Mouse (Mus musculus) forebrain, embryonic 16.5 days (tissue): ENCODE measurements around the gene Hcfc2. TPM values are rescaled to one million over a fixed set of nuclear protein-coding genes. Genes with fewer than 3 reads are reported as not detected.

Experiments
- ATAC-seq: fragments of 200-750 bp; cut with Nextera tagmentation; 2 replicates; pipeline ENCODE4 v1.8.0; 2017; ENCODE audit warnings: mild to moderate bottlenecking, moderate library complexity
- H3K27ac ChIP-seq: fragments of 300-500 bp; sonication (generic); 2 replicates; pipeline ENCODE4 v1.5.1; 2014; ENCODE audit warnings: low read length, control low read depth
- H3K27me3 ChIP-seq: fragments of 300-500 bp; sonication (generic); replicated peaks from 2 replicates; pipeline ENCODE4 v1.6.1; 2014; ENCODE audit warnings: low read length; ENCODE audit not compliant: control insufficient read depth, insufficient read depth
- H3K36me3 ChIP-seq: fragments of 300-500 bp; sonication (generic); 2 replicates; pipeline ENCODE4 v1.6.1; 2014; ENCODE audit not compliant: control insufficient read depth, insufficient read depth
- H3K4me1 ChIP-seq: fragments of 300-500 bp; sonication (generic); replicated peaks from 2 replicates; pipeline ENCODE4 v1.6.1; 2014; ENCODE audit warnings: low read length; ENCODE audit not compliant: control insufficient read depth, insufficient read depth
- H3K4me2 ChIP-seq: fragments of 300-500 bp; sonication (generic); 2 replicates; pipeline ENCODE4 v1.6.1; 2014; ENCODE audit warnings: mild to moderate bottlenecking, low read length, control low read depth
- H3K4me3 ChIP-seq: fragments of 300-500 bp; sonication (generic); replicated peaks from 2 replicates; pipeline ENCODE4 v1.5.1; 2014; ENCODE audit warnings: mild to moderate bottlenecking, low read length, control low read depth
- H3K9ac ChIP-seq: fragments of 300-500 bp; sonication (generic); replicated peaks from 2 replicates; pipeline ENCODE4 v1.6.1; 2014; ENCODE audit warnings: low read depth, low read length, control low read depth
- H3K9me3 ChIP-seq: fragments of 300-500 bp; sonication (generic); 2 replicates; pipeline ENCODE4 v1.6.1; 2016; ENCODE audit warnings: low read length; ENCODE audit not compliant: control insufficient read depth
- WGBS: fragments of 180-500 bp; shearing (Covaris S2); extraction: QIAGEN DNeasy Blood & Tissue Kit; methylation state at CpG from one replicate; pipeline ENCODE4 v1.1.7; 2014; 5-methylcytosine and 5-hydroxymethylcytosine counted together
- polyA plus RNA-seq: library from polyadenylated mRNA; unstranded; fragments of >200 nt; fragmentation: Nextera tagmentation; extraction: Ambion mirVana; gene quantifications from 2 replicates; pipeline ENCODE4 v1.2.1, GENCODE M21; 2015

The Hcfc2 gene
- polyA plus RNA-seq, 1 experiment from 2014 or later, result 54.6 TPM

- 88% methylated on average over 3 of the region's 3 CpGs for WGBS
- no peak overlapping the region for H3K27ac ChIP-seq
- no peak overlapping the region for H3K4me3 ChIP-seq
- no peak for ATAC-seq
- H3K4me2 ChIP-seq, result no peak overlapping the region
- peaks cover 15% of the 10 kb centered on the region for H3K4me1 ChIP-seq
- no peaks in the 10 kb centered on the region for H3K27me3 ChIP-seq
- H3K36me3 ChIP-seq, result no peaks in the 10 kb centered on the region
- H3K9me3 ChIP-seq, result no peaks in the 10 kb centered on the region
- no peak overlapping the region for H3K9ac ChIP-seq
Observed at GRCm38 (mm10) chr10:82697305-82697898, 1.4 kb downstream of the Hcfc2 start.

GRCm38 (mm10) chr10:82698712-82699261, 2.8 kb downstream of the Hcfc2 start:
- Histone ChIP-seq H3K9ac (peak overlapping the region; percentile 88), H3K4me2 (peak overlapping the region; percentile 67), H3K4me1 (peaks cover 15% of the 10 kb centered on the region), H3K9me3 (no peaks in the 10 kb centered on the region), H3K4me3 (peak overlapping the region; percentile 94), H3K27ac (peak overlapping the region; percentile 69), H3K36me3 (no peaks in the 10 kb centered on the region), H3K27me3 (no peaks in the 10 kb centered on the region)
- WGBS, result under 1% methylated on average over 29 of the region's 42 CpGs
- peak; percentile 96 for ATAC-seq

GRCm38 (mm10) chr10:82699296-82699941, 3.5 kb downstream of the Hcfc2 start:
- H3K4me3 ChIP-seq, result peak overlapping the region; percentile 94
- no peaks in the 10 kb centered on the region for H3K27me3 ChIP-seq
- no peaks in the 10 kb centered on the region for H3K9me3 ChIP-seq
- ATAC-seq, result peak; percentile 70
- peaks cover 2% of the 10 kb centered on the region; the same call in 1 of the 2 replicates for H3K36me3 ChIP-seq
- H3K9ac ChIP-seq, result peak overlapping the region; percentile 88
- WGBS, result under 1% methylated on average over 54 of the region's 59 CpGs
- peak overlapping the region; percentile 58 for H3K27ac ChIP-seq
- peaks cover 15% of the 10 kb centered on the region for H3K4me1 ChIP-seq
- H3K4me2 ChIP-seq, result peak overlapping the region; percentile 67

GRCm38 (mm10) chr10:82741354-82741753, 45.4 kb downstream of the Hcfc2 start:
- no peak overlapping the region for H3K4me2 ChIP-seq
- ATAC-seq, result no peak
- H3K4me3 ChIP-seq, result no peak overlapping the region
- no peaks in the 10 kb centered on the region for H3K27me3 ChIP-seq
- 61% methylated on average over 8 of the region's 8 CpGs for WGBS
- no peak overlapping the region for H3K9ac ChIP-seq
- no peak overlapping the region for H3K27ac ChIP-seq
- 0 out of 2 replicates have a peak, but pooled peaks cover 9% of the 10 kb centered on the region for H3K36me3 ChIP-seq
- no peaks in the 10 kb centered on the region for H3K4me1 ChIP-seq
- no peaks in the 10 kb centered on the region for H3K9me3 ChIP-seq

GRCm38 (mm10) chr10:82741876-82742275, 45.9 kb downstream of the Hcfc2 start:
- Histone ChIP-seq H3K9me3 (no peaks in the 10 kb centered on the region), H3K4me1 (no peaks in the 10 kb centered on the region), H3K4me2 (no peak overlapping the region), H3K36me3 (0 out of 2 replicates have a peak, but pooled peaks cover 9% of the 10 kb centered on the region), H3K27ac (no peak overlapping the region), H3K27me3 (no peaks in the 10 kb centered on the region), H3K4me3 (no peak overlapping the region), H3K9ac (no peak overlapping the region)
- no peak for ATAC-seq
- 87% methylated on average over 4 of the region's 4 CpGs for WGBS

GRCm38 (mm10) chr10:82742578-82742977, 46.6 kb downstream of the Hcfc2 start:
- Histone ChIP-seq H3K27ac (no peak overlapping the region), H3K4me2 (no peak overlapping the region), H3K4me1 (no peaks in the 10 kb centered on the region), H3K36me3 (peaks cover 14% of the 10 kb centered on the region), H3K9ac (no peak overlapping the region), H3K9me3 (no peaks in the 10 kb centered on the region), H3K27me3 (no peaks in the 10 kb centered on the region), H3K4me3 (no peak overlapping the region)
- WGBS, result 61% methylated on average over 1 of the region's 1 CpGs
- ATAC-seq, result no peak

- WGBS, result 86% methylated on average over 6 of the region's 6 CpGs
- H3K9me3 ChIP-seq, result no peaks in the 10 kb centered on the region
- no peaks in the 10 kb centered on the region for H3K27me3 ChIP-seq
- no peak overlapping the region for H3K9ac ChIP-seq
- no peak overlapping the region for H3K4me2 ChIP-seq
- ATAC-seq, result peak; percentile 10; the same call in 1 of the 2 replicates
- peaks cover 13% of the 10 kb centered on the region for H3K36me3 ChIP-seq
- no peak overlapping the region for H3K4me3 ChIP-seq
- H3K27ac ChIP-seq, result no peak overlapping the region
- no peaks in the 10 kb centered on the region for H3K4me1 ChIP-seq
Observed at GRCm38 (mm10) chr10:82744296-82744695, 48.3 kb downstream of the Hcfc2 start.

GRCm38 (mm10) chr10:82745301-82745700, 49.3 kb downstream of the Hcfc2 start:
- Histone ChIP-seq H3K4me2 (no peak overlapping the region), H3K9ac (no peak overlapping the region), H3K4me3 (no peak overlapping the region), H3K27ac (no peak overlapping the region), H3K4me1 (no peaks in the 10 kb centered on the region), H3K9me3 (no peaks in the 10 kb centered on the region), H3K36me3 (peaks cover 15% of the 10 kb centered on the region), H3K27me3 (no peaks in the 10 kb centered on the region)
- 88% methylated on average over 5 of the region's 5 CpGs for WGBS
- no peak for ATAC-seq

GRCm38 (mm10) chr10:82746988-82747850, 51.3 kb downstream of the Hcfc2 start:
- Histone ChIP-seq H3K27ac (no peak overlapping the region), H3K36me3 (peaks cover 27% of the 10 kb centered on the region), H3K27me3 (no peaks in the 10 kb centered on the region), H3K9me3 (no peaks in the 10 kb centered on the region), H3K9ac (no peak overlapping the region), H3K4me2 (no peak overlapping the region), H3K4me3 (no peak overlapping the region), H3K4me1 (no peaks in the 10 kb centered on the region)
- 88% methylated on average over 15 of the region's 15 CpGs for WGBS
- no peak for ATAC-seq
